Mouse (Mus musculus) midbrain, embryonic 16.5 days (tissue): ENCODE measurements around the gene Srf. TPM values are rescaled to one million over a fixed set of nuclear protein-coding genes. Genes with fewer than 3 reads are reported as not detected.
A peak's percentile ranks its signal among the peaks of the same experiment; 100 is the strongest.
"Not testable (repeated sequence)": the region's sequence is repeated elsewhere in the genome, so short reads cannot be mapped to it uniquely, and the experiment has no call there.

Experiments
- ATAC-seq: fragments of 200-750 bp; cut with Nextera tagmentation; 2 replicates; pipeline ENCODE4 v1.8.0; 2017; ENCODE audit warnings: moderate TSS enrichment
- H3K27ac ChIP-seq: fragments of 300-500 bp; sonication (generic); 2 replicates; pipeline ENCODE4 v1.5.1; 2014; ENCODE audit warnings: mild to moderate bottlenecking, low read length, mixed read lengths
- H3K27me3 ChIP-seq: fragments of 300-500 bp; sonication (generic); 2 replicates; pipeline ENCODE4 v1.6.1; 2014; ENCODE audit warnings: low read depth, low read length, mixed read lengths; ENCODE audit not compliant: control insufficient read depth, insufficient read depth
- H3K36me3 ChIP-seq: fragments of 300-500 bp; sonication (generic); 2 replicates; pipeline ENCODE4 v1.6.1; 2014; ENCODE audit warnings: mild to moderate bottlenecking, low read length, moderate library complexity, mixed read lengths; ENCODE audit not compliant: control insufficient read depth, insufficient read depth
- H3K4me1 ChIP-seq: fragments of 300-500 bp; sonication (generic); 2 replicates; pipeline ENCODE4 v1.6.1; 2014; ENCODE audit warnings: mild to moderate bottlenecking, low read length, mixed read lengths; ENCODE audit not compliant: control insufficient read depth, insufficient read depth
- H3K4me2 ChIP-seq: fragments of 300-500 bp; sonication (generic); 2 replicates; pipeline ENCODE4 v1.6.1; 2014; ENCODE audit warnings: mild to moderate bottlenecking, low read length, mixed read lengths
- H3K4me3 ChIP-seq: fragments of 300-500 bp; sonication (generic); 2 replicates; pipeline ENCODE4 v1.5.1; 2014; ENCODE audit warnings: low read depth, mild to moderate bottlenecking, low read length, moderate library complexity, mixed read lengths
- H3K9ac ChIP-seq: fragments of 300-500 bp; sonication (generic); 2 replicates; pipeline ENCODE4 v1.6.1; 2014; ENCODE audit warnings: low read depth, low read length, mixed read lengths
- H3K9me3 ChIP-seq: fragments of 300-500 bp; sonication (generic); replicated peaks from 2 replicates; pipeline ENCODE4 v1.6.1; 2014; ENCODE audit warnings: mild to moderate bottlenecking, low read length, mixed read lengths; ENCODE audit not compliant: control insufficient read depth, poor library complexity, severe bottlenecking
- WGBS: fragments of 180-500 bp; shearing (Covaris S2); extraction: QIAGEN DNeasy Blood & Tissue Kit; methylation state at CpG from one replicate; pipeline ENCODE4 v1.1.7; 2014; 5-methylcytosine and 5-hydroxymethylcytosine counted together
- polyA plus RNA-seq: library from polyadenylated mRNA; unstranded; fragments of >200 nt; fragmentation: Nextera tagmentation; extraction: Ambion mirVana; gene quantifications from 2 replicates; pipeline ENCODE4 v1.2.1, GENCODE M21; 2015

The Srf gene
- polyA plus RNA-seq, 1 experiment from 2014 or later, result 3.0 TPM

DNA sequence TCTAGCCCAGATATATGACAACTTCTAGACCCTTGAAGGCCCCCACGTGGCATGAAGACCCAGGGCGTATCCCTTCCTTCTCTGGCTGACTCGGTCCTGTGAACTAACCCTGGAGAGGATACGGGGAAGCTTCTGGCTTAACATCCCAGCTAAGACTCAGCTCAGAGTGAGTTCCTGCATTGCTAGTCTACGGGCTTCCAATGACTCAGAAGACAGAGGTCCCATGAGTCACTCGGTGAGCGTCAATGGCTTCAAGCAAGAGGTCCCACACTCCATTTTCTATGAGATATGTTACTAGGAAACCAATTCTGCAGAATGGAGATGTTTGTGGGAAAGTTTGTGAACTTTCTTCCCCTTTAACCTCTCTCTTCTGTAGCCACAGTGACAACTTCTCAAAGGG, 18.6 kb upstream of the Srf start:
- peaks cover 37% of the 10 kb centered on the region for H3K36me3 ChIP-seq
- WGBS, result 98% methylated on average over 7 of the region's 7 CpGs

DNA sequence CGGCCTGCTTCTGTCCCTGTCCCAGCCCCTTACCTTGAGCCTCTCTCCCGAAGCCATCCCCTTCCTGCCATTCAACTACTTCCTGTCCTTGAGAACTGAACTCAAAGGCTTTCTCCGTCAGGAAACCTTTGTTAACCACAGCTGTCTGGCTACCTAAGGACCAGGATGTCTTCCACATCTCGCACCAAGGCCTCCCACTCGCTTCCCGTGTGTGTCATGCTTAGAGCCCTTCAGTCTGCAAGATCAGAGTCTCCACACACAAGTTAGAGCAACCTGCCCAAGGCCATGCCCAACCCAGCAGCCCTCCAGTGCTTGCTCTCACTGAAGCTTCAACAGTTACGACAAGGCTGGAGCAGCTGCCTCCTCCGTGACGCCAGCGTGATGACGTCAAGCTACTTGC, 15.0 kb upstream of the Srf start:
- ATAC-seq, result no peak
- no peak overlapping the region for H3K9ac ChIP-seq
- no peak overlapping the region for H3K4me2 ChIP-seq
- no peak overlapping the region for H3K4me3 ChIP-seq
- no peak overlapping the region for H3K27ac ChIP-seq
- no peaks in the 10 kb centered on the region for H3K9me3 ChIP-seq
- 93% methylated on average over 11 of the region's 11 CpGs for WGBS
- H3K4me1 ChIP-seq, result no peaks in the 10 kb centered on the region
- no peaks in the 10 kb centered on the region for H3K27me3 ChIP-seq
- peaks cover 24% of the 10 kb centered on the region for H3K36me3 ChIP-seq

More for the DNA sequence above, 18.6 kb upstream of the Srf start:
- ATAC-seq, result no peak
- H3K27ac ChIP-seq, result no peak overlapping the region
- H3K4me2 ChIP-seq, result no peak overlapping the region
- no peaks in the 10 kb centered on the region for H3K4me1 ChIP-seq
- H3K9me3 ChIP-seq, result no peaks in the 10 kb centered on the region
- H3K9ac ChIP-seq, result no peak overlapping the region
- no peak overlapping the region for H3K4me3 ChIP-seq
- H3K27me3 ChIP-seq, result no peaks in the 10 kb centered on the region

DNA sequence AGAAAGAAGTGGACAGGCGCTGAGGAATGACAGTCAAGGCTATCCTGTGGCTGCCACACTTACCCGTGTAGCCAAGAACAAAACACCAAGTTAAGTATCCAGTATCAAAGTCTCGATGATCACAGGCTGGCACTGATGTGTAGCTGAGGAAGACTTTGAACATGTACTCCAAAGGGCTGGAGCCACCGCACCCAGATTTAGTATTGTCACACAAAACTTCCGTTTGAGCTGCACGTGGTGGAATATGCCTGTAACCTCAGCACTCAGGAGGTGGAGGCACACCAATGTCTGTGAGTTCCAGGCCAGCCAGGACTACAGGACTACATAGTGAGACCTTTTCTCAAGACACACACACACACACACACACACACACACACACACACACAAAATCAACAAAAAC, 3.2 kb upstream of the Srf start:
- H3K27me3 ChIP-seq, result no peaks in the 10 kb centered on the region
- no peaks in the 10 kb centered on the region for H3K9me3 ChIP-seq

DNA sequence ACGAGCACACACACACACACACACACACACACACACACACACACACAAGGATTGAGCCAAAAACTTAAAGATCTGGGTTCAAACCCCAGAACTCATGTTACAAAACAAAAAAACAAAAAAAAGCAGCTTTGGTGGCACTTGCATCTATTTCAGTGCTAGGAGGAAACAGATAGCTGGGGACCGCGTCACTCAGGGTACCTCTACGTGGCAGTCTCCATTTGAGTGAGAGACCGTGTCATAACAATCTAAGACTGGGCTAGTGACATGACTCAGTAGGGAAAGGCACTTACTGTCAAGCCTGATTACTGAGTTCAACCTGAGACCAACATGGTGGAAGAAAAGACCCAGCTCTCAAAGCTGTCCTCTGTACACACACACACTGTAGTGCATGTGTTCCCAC, 2.2 kb upstream of the Srf start:
- no peaks in the 10 kb centered on the region for H3K36me3 ChIP-seq
- no peaks in the 10 kb centered on the region for H3K9me3 ChIP-seq
- H3K9ac ChIP-seq, result no peak overlapping the region
- H3K4me2 ChIP-seq, result no peak overlapping the region
- 94% methylated on average over 5 of the region's 5 CpGs for WGBS
- no peak for ATAC-seq
- H3K4me1 ChIP-seq, result peaks cover 22% of the 10 kb centered on the region
- H3K4me3 ChIP-seq, result no peak overlapping the region
- no peaks in the 10 kb centered on the region for H3K27me3 ChIP-seq
- no peak overlapping the region for H3K27ac ChIP-seq

More for the DNA sequence above, 3.2 kb upstream of the Srf start:
- ATAC-seq, result no peak
- H3K36me3 ChIP-seq, result no peaks in the 10 kb centered on the region
- WGBS, result 95% methylated on average over 6 of the region's 6 CpGs
- no peak overlapping the region for H3K9ac ChIP-seq
- peaks cover 12% of the 10 kb centered on the region for H3K4me1 ChIP-seq
- no peak overlapping the region for H3K27ac ChIP-seq
- no peak overlapping the region for H3K4me2 ChIP-seq
- H3K4me3 ChIP-seq, result no peak overlapping the region

DNA sequence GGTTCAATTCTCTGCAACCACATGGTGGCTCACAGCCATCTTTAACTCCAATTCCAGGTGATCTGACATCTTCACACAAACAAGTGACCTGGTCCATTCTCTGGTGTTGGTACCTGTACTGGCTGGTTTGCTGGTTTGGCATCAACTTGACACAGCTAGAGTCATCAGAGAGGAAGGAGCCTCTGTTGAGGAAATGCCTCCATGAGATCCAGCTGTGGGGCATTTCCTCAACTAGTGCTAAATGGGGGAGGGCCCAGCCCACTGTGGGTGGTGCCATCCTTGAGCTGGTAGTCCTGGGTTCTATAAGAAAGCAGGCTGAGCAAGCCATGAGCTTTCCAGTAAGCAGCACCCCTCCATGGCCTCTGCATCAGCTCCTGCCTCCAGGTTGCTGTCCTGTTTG, 1.3 kb upstream of the Srf start:
- not testable (repeated sequence) for H3K4me2 ChIP-seq, ATAC-seq, H3K9ac ChIP-seq

DNA sequence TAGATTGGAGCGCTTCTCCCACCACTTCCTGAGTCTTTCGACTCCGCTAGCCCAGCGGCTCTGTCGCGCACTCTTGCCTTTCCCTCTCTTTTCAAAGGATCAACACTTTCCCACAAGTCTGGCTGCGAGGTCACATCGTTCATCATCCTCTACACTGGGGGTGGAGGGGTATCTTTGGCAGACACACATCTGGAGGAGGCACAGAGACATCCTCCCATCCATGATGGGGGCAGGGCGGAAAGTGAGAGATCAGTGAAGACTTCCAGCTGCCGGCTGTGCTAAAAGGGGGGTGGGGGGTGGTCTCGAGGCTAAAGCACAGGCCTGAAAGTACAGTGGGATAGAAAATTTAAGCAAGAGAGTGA, 590 bp upstream of the Srf start:
- ATAC-seq, result peak; percentile 15; the same call in 1 of the 2 replicates
- H3K4me3 ChIP-seq, result peak overlapping the region; percentile 99
- peak overlapping the region; percentile 96 for H3K4me2 ChIP-seq
- H3K9ac ChIP-seq, result peak overlapping the region; percentile 69
- WGBS, result under 1% methylated on average over 11 of the region's 11 CpGs
- no peaks in the 10 kb centered on the region for H3K27me3 ChIP-seq
- H3K36me3 ChIP-seq, result 0 out of 2 replicates have a peak, but pooled peaks cover under 1% of the 10 kb centered on the region
- H3K4me1 ChIP-seq, result peaks cover 36% of the 10 kb centered on the region
- no peaks in the 10 kb centered on the region for H3K9me3 ChIP-seq
- H3K27ac ChIP-seq, result peak overlapping the region; percentile 84

More for the DNA sequence above, 1.3 kb upstream of the Srf start:
- H3K4me3 ChIP-seq, H3K27ac ChIP-seq, H3K36me3 ChIP-seq, H3K27me3 ChIP-seq, H3K9me3 ChIP-seq: not testable (repeated sequence)
- H3K4me1 ChIP-seq, result peaks cover 31% of the 10 kb centered on the region

DNA sequence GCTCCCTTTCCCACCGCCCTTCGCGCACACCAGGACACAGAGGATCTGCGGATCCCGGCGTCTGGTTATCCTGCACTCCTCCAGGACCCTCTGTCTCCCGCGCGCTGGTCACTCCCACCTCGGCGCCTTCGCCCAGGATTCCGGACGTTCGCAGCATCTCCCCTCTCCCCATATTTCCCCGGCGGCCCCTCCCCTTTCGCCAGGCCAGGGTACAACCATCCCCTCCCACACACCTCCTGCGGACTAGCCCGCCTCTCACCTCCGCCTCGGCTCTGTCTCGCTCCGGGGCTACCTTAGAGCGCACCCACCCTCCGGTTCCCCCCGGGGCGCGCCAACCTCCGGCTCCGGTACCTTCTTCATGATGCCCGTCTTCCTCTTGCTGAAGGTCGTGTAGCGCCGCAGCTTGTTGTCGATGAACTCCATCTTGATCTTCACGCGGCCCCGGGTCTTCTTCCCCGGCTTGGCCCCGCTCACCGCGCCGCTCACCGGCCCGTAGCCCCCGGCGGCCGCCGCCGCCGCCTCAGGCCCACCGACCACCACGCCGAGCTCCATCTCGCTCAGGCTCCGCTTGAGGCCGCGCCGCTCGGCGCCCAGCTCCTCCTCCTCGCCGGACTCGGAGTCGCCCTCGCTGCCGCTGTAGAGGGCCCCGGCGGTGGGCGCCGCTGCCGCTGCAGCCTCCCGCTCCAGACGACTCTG, 850 bp downstream of the Srf start:
- no peaks in the 10 kb centered on the region for H3K9me3 ChIP-seq
- peak overlapping the region; percentile 96 for H3K4me2 ChIP-seq
- peak overlapping the region; percentile 99 for H3K9ac ChIP-seq
- H3K4me3 ChIP-seq, result peak overlapping the region; percentile 99
- H3K27ac ChIP-seq, result peak overlapping the region; percentile 96
- no peaks in the 10 kb centered on the region for H3K27me3 ChIP-seq
- H3K4me1 ChIP-seq, result peaks cover 36% of the 10 kb centered on the region
- peak; percentile 15 for ATAC-seq
- H3K36me3 ChIP-seq, result peaks cover 13% of the 10 kb centered on the region
- WGBS, result under 1% methylated on average over 62 of the region's 75 CpGs

DNA sequence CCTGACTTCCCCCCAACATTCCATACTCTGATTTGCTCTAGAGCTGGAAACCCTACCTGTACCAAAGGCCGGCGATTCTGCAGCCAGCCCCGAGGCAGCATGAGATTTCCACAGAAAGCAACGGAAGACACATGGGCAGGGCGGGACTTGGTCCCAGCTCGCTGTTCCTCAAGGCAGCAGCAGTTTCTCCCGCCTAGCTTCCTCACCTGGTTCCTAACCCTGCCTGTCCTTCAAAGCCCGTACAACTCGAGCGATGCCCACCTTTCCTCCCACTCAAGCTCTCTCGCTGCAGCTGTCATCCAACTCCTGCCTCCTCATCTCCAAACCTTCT, 1.4 kb downstream of the Srf start:
- Histone ChIP-seq H3K4me3 (peak overlapping the region; percentile 99), H3K4me2 (peak overlapping the region; percentile 96), H3K9ac (peak overlapping the region; percentile 99), H3K36me3 (peaks cover 18% of the 10 kb centered on the region), H3K9me3 (no peaks in the 10 kb centered on the region), H3K27me3 (no peaks in the 10 kb centered on the region), H3K27ac (peak overlapping the region; percentile 96), H3K4me1 (peaks cover 36% of the 10 kb centered on the region)
- no peak for ATAC-seq
- 2% methylated on average over 11 of the region's 11 CpGs for WGBS

DNA sequence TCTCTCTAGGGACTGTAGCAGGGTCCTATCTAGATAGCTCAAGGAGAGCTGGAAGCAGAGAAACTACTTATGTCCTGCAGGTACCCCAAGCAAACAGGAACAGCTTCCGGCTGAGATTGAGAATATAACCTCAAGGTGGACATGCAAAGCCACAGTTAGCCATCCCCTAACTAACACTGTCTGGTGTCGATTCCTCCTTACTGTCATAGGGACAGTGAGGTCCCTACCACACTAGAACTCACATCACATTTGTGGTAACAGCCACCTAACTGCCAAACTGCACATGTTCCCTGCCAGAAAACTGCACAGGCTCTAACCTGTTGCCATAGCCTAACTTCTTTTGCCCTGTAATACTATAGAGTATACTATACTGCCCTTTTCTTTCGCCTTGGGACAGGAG, 2.0 kb downstream of the Srf start:
- no peak overlapping the region for H3K27ac ChIP-seq
- no peaks in the 10 kb centered on the region for H3K9me3 ChIP-seq
- H3K27me3 ChIP-seq, result no peaks in the 10 kb centered on the region
- ATAC-seq, result no peak
- H3K36me3 ChIP-seq, result peaks cover 21% of the 10 kb centered on the region
- peak overlapping the region; percentile 96 for H3K4me2 ChIP-seq
- H3K4me1 ChIP-seq, result peaks cover 36% of the 10 kb centered on the region
- H3K9ac ChIP-seq, result peak overlapping the region; percentile 99
- peak overlapping the region; percentile 99 for H3K4me3 ChIP-seq
- WGBS, result 78% methylated on average over 3 of the region's 3 CpGs
